In the genomic region with DNA sequence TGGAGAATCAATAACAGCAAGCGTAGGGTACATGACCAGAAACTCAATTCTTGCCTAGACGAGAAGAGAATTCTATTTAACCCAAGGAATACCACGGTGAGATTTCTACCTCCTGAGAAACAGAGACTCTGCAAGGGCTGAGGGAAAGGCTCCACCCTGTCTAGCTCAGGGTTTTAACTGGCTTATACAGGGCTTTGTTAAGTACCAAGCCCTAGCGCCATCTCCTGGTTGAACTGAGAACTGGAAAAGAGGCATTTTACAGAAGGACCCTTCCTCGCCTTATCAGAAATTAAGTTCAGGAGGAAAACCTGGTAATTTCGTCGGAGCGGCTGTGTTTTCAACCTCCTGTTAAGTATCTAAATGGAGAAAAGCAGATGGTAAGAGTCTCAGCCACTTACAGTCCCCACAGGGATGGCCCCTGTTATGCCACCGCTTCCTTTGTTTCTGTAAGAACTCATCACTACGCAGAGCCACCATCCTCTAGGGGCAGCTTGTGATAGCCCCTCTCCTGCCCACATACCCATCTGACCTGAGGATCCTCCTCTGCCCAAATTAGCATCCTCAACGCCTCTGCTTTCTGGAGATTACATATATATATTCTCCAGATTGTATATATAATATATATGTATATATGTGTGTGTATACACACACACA, we compare ENCODE assay signal across 8 mouse cellular contexts.
A peak's percentile ranks its signal among the peaks of the same experiment; 100 is the strongest.
DNase-seq lines count a peak whose midpoint lies in the region; ATAC-seq lines count a peak whose summit lies in the region.

No protein-coding gene starts in this region.

- no peaks in the 10 kb centered on the region; the same call in 1 of the 2 replicates for H3K9me3 ChIP-seq in hindbrain, embryonic 15.5 days

- no peaks in the 10 kb centered on the region for H3K36me3 ChIP-seq in hindbrain, embryonic 15.5 days

- H3K4me1 ChIP-seq in hindbrain, embryonic 15.5 days (replicated peaks), result peaks cover 33% of the 10 kb centered on the region

- no peak overlapping the region for H3K4me3 ChIP-seq in hindbrain, embryonic 15.5 days

- peak; percentile 90 for ATAC-seq in hindbrain, embryonic 15.5 days (ENCODE audit: low FRiP score, low read depth)

- H3K4me2 ChIP-seq in hindbrain, embryonic 15.5 days, result peak overlapping the region; percentile 33

- H3K9ac ChIP-seq in hindbrain, embryonic 15.5 days, result 0 out of 2 replicates have a peak overlapping the region, but pooled peaks have one; percentile 10

- peak overlapping the region; percentile 27; the same call in 1 of the 2 replicates for H3K27ac ChIP-seq in hindbrain, embryonic 15.5 days (replicated peaks)

- H3K27me3 ChIP-seq in hindbrain, embryonic 15.5 days, result no peaks in the 10 kb centered on the region

- DNase-seq in adrenal gland, adult 18-20 months (ENCODE audit: low spot score in 2 of 2), result peak; percentile 63 to 66
- peak; percentile 92 to 96 for DNase-seq in cerebellum, postnatal 14 days
- peak; percentile 76 for DNase-seq in gastrocnemius, adult 18-20 months (ENCODE audit: low spot score)
- peak; percentile 66 for DNase-seq in left cerebral cortex, adult 11 months (ENCODE audit: low spot score)
- DNase-seq in lung, postnatal 4 days, result peak; percentile 24 to 73
- DNase-seq in right cerebral cortex, postnatal 25 days, result peak; percentile 58
- no peak for DNase-seq in natural killer cell, adult 2 months (ENCODE audit: low spot score in 2 of 2)

- 19% methylated on average over 11 of the region's 11 CpGs for WGBS in hindbrain, embryonic 15.5 days

Comparison
In these comparisons a context has a peak if more than half of its experiments do, and no peak if none do; other contexts are left out.
1. DNase-seq: peak in adrenal gland, adult 18-20 months (2 of 2), cerebellum, postnatal 14 days (2 of 2), gastrocnemius, adult 18-20 months (single experiment), left cerebral cortex, adult 11 months (single experiment), lung, postnatal 4 days (2 of 2) and right cerebral cortex, postnatal 25 days (single experiment); none in natural killer cell, adult 2 months (0 of 2).